Mouse (Mus musculus) kidney, adult 2 months (tissue): ENCODE results near the gene Htr5b.

Experiments
- CTCF ChIP-seq: fragments of 200-500 bp; conservative IDR thresholded peaks from 2 replicates; pipeline ENCODE4 v1.5.1; 2011; ENCODE audit warnings: low read depth, mild to moderate bottlenecking, control low read depth, low read length, moderate library complexity, mixed read lengths; ENCODE audit not compliant: insufficient read depth, insufficient read length
- POLR2A ChIP-seq: fragments of 200-500 bp; IDR thresholded peaks from one replicate; pipeline ENCODE4 v1.6.1; 2011; ENCODE audit warnings: low read depth, low read length, control low read depth

DNA sequence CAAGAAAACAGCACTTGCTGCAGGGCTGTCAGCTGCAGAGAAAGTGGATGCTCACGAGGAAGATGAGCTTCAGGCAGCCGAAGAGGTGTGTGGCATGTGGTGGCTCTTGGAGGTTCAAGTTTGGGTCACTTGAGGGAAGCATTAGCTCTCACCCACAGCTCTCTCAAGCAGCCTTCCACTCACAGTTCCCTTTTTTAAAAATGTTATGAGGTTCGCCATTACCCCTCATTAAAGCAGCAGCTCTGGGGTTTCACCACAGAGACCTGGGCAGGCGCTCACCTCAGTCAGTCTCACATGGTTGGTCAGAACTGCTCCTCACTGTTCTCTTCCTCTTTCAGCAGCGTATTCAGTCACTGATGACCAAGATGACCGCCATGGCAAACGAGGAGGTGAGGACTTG, 66.4 kb downstream of the Htr5b start:
- TF ChIP-seq CTCF (no peak), POLR2A (no peak)
